Mouse (Mus musculus): ENCODE data around the gene Dock1.

DNA sequence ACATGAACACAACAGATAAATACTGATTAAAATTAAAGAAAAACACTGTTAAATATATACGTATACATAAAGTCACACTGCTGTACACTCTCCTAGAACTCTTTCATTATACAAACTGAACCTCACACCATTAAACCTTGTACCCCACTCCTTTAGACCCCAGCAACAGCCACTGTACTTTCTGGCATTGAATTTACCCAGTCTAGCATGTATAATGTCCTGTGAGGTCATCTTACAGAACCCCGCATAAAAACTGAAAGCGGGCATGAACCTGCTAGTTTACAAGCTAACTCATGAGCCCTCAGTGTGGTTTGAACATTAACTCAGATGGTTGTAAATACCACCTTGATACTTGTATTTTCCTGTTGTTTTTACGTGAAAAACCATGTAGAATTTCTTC is 489.2 kb downstream of the Dock1 start:
- no peak for TF ChIP-seq ZC3H11A (IDR thresholded peaks at IDR 0.05; ENCODE audit: low read depth, low read length)
- no peak for TF ChIP-seq CTCF (conservative IDR thresholded peaks at IDR 0.05 in 1 of 2, IDR thresholded peaks at IDR 0.05 in 1 of 2; ENCODE audit: low read depth in 2 of 2, low read length in 2 of 2)

Measured in CH12.LX (cell line).